Mouse (Mus musculus) bone marrow macrophage, adult 2 months (primary cell): ENCODE measurements at regions not wholly inside any gene's neighbourhood (a gene's known extent, or its start where the extent isn't known, plus 50 kb on each side); places are given as distances from the start of the nearest gene placed in this dataset.

Source experiments
- CTCF ChIP-seq: IDR thresholded peaks from 2 replicates; pipeline ENCODE4 v1.5.1; 2012; ENCODE audit warnings: low read depth, mild to moderate bottlenecking, low read length, moderate library complexity
- POLR2A ChIP-seq: IDR thresholded peaks from 2 replicates; pipeline ENCODE4 v1.6.1; 2012; ENCODE audit warnings: mild to moderate bottlenecking, low read depth, low read length, borderline replicate concordance

GRCm38 (mm10) chr13:102352073-102352854 is 341.1 kb upstream of the Cd180 start:
- TF ChIP-seq CTCF (no peak), POLR2A (no peak)
